Mouse (Mus musculus) thymus, adult 2 months (tissue): ENCODE data around the gene Adgrl3. TPM values are rescaled to one million over a fixed set of nuclear protein-coding genes. Genes with fewer than 3 reads are reported as not detected.

Source experiments
- DNase-seq: peaks from one replicate; pipeline ENCODE4 v3.0.0; 2021
- H3K27ac ChIP-seq: fragments of 200-500 bp; 2 replicates; pipeline ENCODE4 v1.5.1; 2012; ENCODE audit warnings: low read length, control low read depth; ENCODE audit not compliant: control insufficient read depth, insufficient read depth
- H3K27me3 ChIP-seq: fragments of 200-500 bp; 2 replicates; pipeline ENCODE4 v1.6.1; 2012; ENCODE audit warnings: mild to moderate bottlenecking, low read length, moderate library complexity, mixed read lengths; ENCODE audit not compliant: control insufficient read depth, insufficient read depth
- H3K36me3 ChIP-seq: fragments of 200-500 bp; 2 replicates; pipeline ENCODE4 v1.6.1; 2012; ENCODE audit warnings: mild to moderate bottlenecking, low read length, moderate library complexity; ENCODE audit not compliant: control insufficient read depth, insufficient read depth
- H3K4me1 ChIP-seq: fragments of 200-500 bp; replicated peaks from 2 replicates; pipeline ENCODE4 v1.6.1; 2012; ENCODE audit warnings: low read length; ENCODE audit not compliant: control insufficient read depth, insufficient read depth
- H3K4me3 ChIP-seq: fragments of 200-500 bp; 2 replicates; pipeline ENCODE4 v1.5.1; 2012; ENCODE audit warnings: mild to moderate bottlenecking, low read length, control low read depth, moderate library complexity; ENCODE audit not compliant: control insufficient read depth, insufficient read depth
- CTCF ChIP-seq: fragments of 200-500 bp; IDR thresholded peaks from 2 replicates; pipeline ENCODE4 v1.5.1; 2012; ENCODE audit warnings: mild to moderate bottlenecking, control low read depth, low read length, moderate library complexity, borderline replicate concordance; ENCODE audit not compliant: control insufficient read depth, poor library complexity, insufficient read depth; ENCODE audit errors: extremely low read depth
- POLR2A ChIP-seq: fragments of 200-500 bp; IDR thresholded peaks from 2 replicates; pipeline ENCODE4 v1.6.1; 2012; ENCODE audit warnings: mild to moderate bottlenecking, low read length, control low read depth, moderate library complexity; ENCODE audit not compliant: control insufficient read depth, poor library complexity, insufficient read depth; ENCODE audit errors: extremely low read depth
- WGBS: fragments of 180-500 bp; shearing (Covaris S2); methylation state at CpG from one replicate; pipeline ENCODE4 v1.1.7; 2018; 5-methylcytosine and 5-hydroxymethylcytosine counted together
- polyA plus RNA-seq: library from polyadenylated mRNA; depleted of rRNA; stranded (reverse); fragments of >200 nt; gene quantifications from 2 replicates; pipeline ENCODE4 v1.2.3, GENCODE M21; 2012

Gene Adgrl3
- polyA plus RNA-seq, 1 experiment, result 0.62 TPM

GRCm38 (mm10) chr5:81591481-81591880 lies 571.5 kb downstream of the Adgrl3 start:
- TF ChIP-seq POLR2A, result no peak
- no peak for TF ChIP-seq CTCF
- Histone ChIP-seq H3K4me1 (no peaks in the 10 kb centered on the region), H3K36me3 (no peaks in the 10 kb centered on the region), H3K4me3 (no peak overlapping the region), H3K27ac (no peak overlapping the region), H3K27me3 (no peaks in the 10 kb centered on the region)
- no peak for DNase-seq
- 56% methylated on average over 3 of the region's 3 CpGs for WGBS

GRCm38 (mm10) chr5:81593396-81593995 lies 573.6 kb downstream of the Adgrl3 start:
- no peak overlapping the region for H3K27ac ChIP-seq
- H3K36me3 ChIP-seq, result no peaks in the 10 kb centered on the region
- no peak for DNase-seq
- H3K27me3 ChIP-seq, result no peaks in the 10 kb centered on the region
- no peak overlapping the region for H3K4me3 ChIP-seq
- no peaks in the 10 kb centered on the region for H3K4me1 ChIP-seq
- 98% methylated on average over 1 of the region's 1 CpGs for WGBS
- TF ChIP-seq POLR2A, result no peak
- TF ChIP-seq CTCF, result no peak

- no peaks in the 10 kb centered on the region for H3K4me1 ChIP-seq
- no peak overlapping the region for H3K27ac ChIP-seq
- no peak for TF ChIP-seq POLR2A
- no peaks in the 10 kb centered on the region for H3K36me3 ChIP-seq
- no peaks in the 10 kb centered on the region for H3K27me3 ChIP-seq
- H3K4me3 ChIP-seq, result no peak overlapping the region
- DNase-seq, result no peak
- WGBS, result 82% methylated on average over 6 of the region's 6 CpGs
These were observed 578.1 kb downstream of the Adgrl3 start for GRCm38 (mm10) chr5:81598041-81598440.

GRCm38 (mm10) chr5:81602889-81603288 lies 583.0 kb downstream of the Adgrl3 start:
- no peaks in the 10 kb centered on the region for H3K36me3 ChIP-seq
- no peak for TF ChIP-seq POLR2A
- no peak for TF ChIP-seq CTCF
- DNase-seq, result no peak
- H3K27me3 ChIP-seq, result no peaks in the 10 kb centered on the region
- no peak overlapping the region for H3K4me3 ChIP-seq
- no peak overlapping the region for H3K27ac ChIP-seq
- H3K4me1 ChIP-seq, result no peaks in the 10 kb centered on the region
- 96% methylated on average over 4 of the region's 4 CpGs for WGBS

GRCm38 (mm10) chr5:81605646-81606045 lies 585.7 kb downstream of the Adgrl3 start:
- no peak overlapping the region for H3K4me3 ChIP-seq
- no peaks in the 10 kb centered on the region for H3K4me1 ChIP-seq
- no peak for TF ChIP-seq POLR2A
- no peak for TF ChIP-seq CTCF
- WGBS, result 95% methylated on average over 1 of the region's 1 CpGs
- H3K27me3 ChIP-seq, result no peaks in the 10 kb centered on the region
- no peak for DNase-seq
- no peaks in the 10 kb centered on the region for H3K36me3 ChIP-seq
- no peak overlapping the region for H3K27ac ChIP-seq

GRCm38 (mm10) chr5:81610223-81610622 lies 590.3 kb downstream of the Adgrl3 start:
- DNase-seq, result no peak
- Histone ChIP-seq H3K36me3 (no peaks in the 10 kb centered on the region), H3K27ac (no peak overlapping the region), H3K4me1 (no peaks in the 10 kb centered on the region), H3K27me3 (no peaks in the 10 kb centered on the region), H3K4me3 (no peak overlapping the region)
- no peak for TF ChIP-seq POLR2A
- TF ChIP-seq CTCF, result no peak
- WGBS, result 92% methylated on average over 5 of the region's 5 CpGs

GRCm38 (mm10) chr5:81614674-81615073 lies 594.7 kb downstream of the Adgrl3 start:
- DNase-seq, result no peak
- Histone ChIP-seq H3K27me3 (no peaks in the 10 kb centered on the region), H3K36me3 (no peaks in the 10 kb centered on the region), H3K4me1 (no peaks in the 10 kb centered on the region), H3K4me3 (no peak overlapping the region), H3K27ac (no peak overlapping the region)
- TF ChIP-seq CTCF (no peak), POLR2A (no peak)
- WGBS, result 81% methylated on average over 4 of the region's 4 CpGs
